Mouse (Mus musculus) layer of hippocampus, adult 9-10 months (tissue): ENCODE measurements around the gene Neurl1b.

Source experiments
- DNase-seq: peaks from one replicate; pipeline ENCODE4 v3.0.0; 2022; ENCODE audit warnings: low spot score

The Neurl1b gene

GRCm38 (mm10) chr17:26397339-26397738 lies 17.3 kb upstream of the Neurl1b start:
- DNase-seq: no peak

- DNase-seq: no peak
Measured at GRCm38 (mm10) chr17:26405340-26406100, 9.1 kb upstream of the Neurl1b start.

GRCm38 (mm10) chr17:26412967-26413366 lies 1.7 kb upstream of the Neurl1b start:
- DNase-seq: no peak

- DNase-seq: no peak
Measured at GRCm38 (mm10) chr17:26414184-26414522, 476 bp upstream of the Neurl1b start.

GRCm38 (mm10) chr17:26415355-26415865 lies 781 bp downstream of the Neurl1b start:
- DNase-seq: no peak

- DNase-seq: no peak
Measured at GRCm38 (mm10) chr17:26416141-26416540, 1.5 kb downstream of the Neurl1b start.

- DNase-seq: no peak
Measured at GRCm38 (mm10) chr17:26417770-26418421, 3.3 kb downstream of the Neurl1b start.

GRCm38 (mm10) chr17:26420491-26421247 lies 6.0 kb downstream of the Neurl1b start:
- DNase-seq: no peak

GRCm38 (mm10) chr17:26421561-26421960 lies 6.9 kb downstream of the Neurl1b start:
- no peak for DNase-seq

GRCm38 (mm10) chr17:26422390-26422789 lies 7.8 kb downstream of the Neurl1b start:
- DNase-seq: no peak

- DNase-seq: no peak
Measured at GRCm38 (mm10) chr17:26423967-26424641, 9.5 kb downstream of the Neurl1b start.

- no peak for DNase-seq
Measured at GRCm38 (mm10) chr17:26424973-26425735, 10.5 kb downstream of the Neurl1b start.

- DNase-seq: no peak
Measured at GRCm38 (mm10) chr17:26433295-26433694, 18.7 kb downstream of the Neurl1b start.

- no peak for DNase-seq
Measured at GRCm38 (mm10) chr17:26437089-26437815, 22.6 kb downstream of the Neurl1b start.

GRCm38 (mm10) chr17:26439001-26439400 lies 24.4 kb downstream of the Neurl1b start:
- DNase-seq: no peak

GRCm38 (mm10) chr17:26441024-26441423 lies 26.4 kb downstream of the Neurl1b start:
- DNase-seq: no peak

- DNase-seq: no peak
Measured at GRCm38 (mm10) chr17:26442197-26442596, 27.6 kb downstream of the Neurl1b start.

GRCm38 (mm10) chr17:26443865-26444264 lies 29.2 kb downstream of the Neurl1b start:
- DNase-seq: no peak

GRCm38 (mm10) chr17:26449472-26449871 lies 34.8 kb downstream of the Neurl1b start:
- DNase-seq: no peak

GRCm38 (mm10) chr17:26451651-26452295 lies 37.1 kb downstream of the Neurl1b start:
- no peak for DNase-seq
